Comparison of ENCODE assay signal across 20 mouse cellular contexts in the genomic region with DNA sequence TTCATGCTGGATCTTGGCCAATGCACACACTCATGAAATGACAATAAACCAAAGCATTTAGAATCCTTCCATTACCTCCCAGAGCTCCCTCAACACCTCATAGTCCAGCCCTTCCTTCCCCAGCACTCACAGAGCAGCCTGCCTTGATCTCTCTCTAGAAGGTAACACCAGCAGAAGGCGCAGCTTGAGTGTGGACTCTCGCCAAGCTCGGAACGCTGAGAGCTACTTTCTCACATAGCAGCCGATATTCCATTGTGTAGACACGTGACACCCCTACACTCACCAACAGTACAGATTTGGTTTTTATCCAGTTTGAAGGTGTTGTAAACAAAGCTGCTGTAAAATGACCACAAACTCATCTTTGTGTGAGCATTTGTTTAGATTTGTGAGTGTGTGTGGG.
DNase-seq lines count a peak whose midpoint lies in the region; ATAC-seq and TF ChIP-seq lines count a peak whose summit lies in the region.
"Had no signal": no experiment of that assay in that cellular context is flagged by ENCODE, and none has a peak within 500 bp of the region (broad histone marks: within the 10 kb centered on the region; RNA-seq: fewer than 3 reads in every experiment).

No protein-coding gene starts in this region.

- no peaks in the 10 kb centered on the region for H3K4me1 ChIP-seq in hindbrain, postnatal 0 days (ENCODE audit: insufficient read depth, low read length)
- H3K4me1 ChIP-seq in hindbrain, embryonic 12.5 days = 0 out of 2 replicates have a peak, but pooled peaks cover 4% of the 10 kb centered on the region
- H3K4me1 ChIP-seq in midbrain, postnatal 0 days (ENCODE audit: insufficient read depth, low read length) = no peaks in the 10 kb centered on the region
- H3K4me1 ChIP-seq in midbrain, embryonic 16.5 days (ENCODE audit: control insufficient read depth, insufficient read depth, low read length) = no peaks in the 10 kb centered on the region
- H3K4me1 ChIP-seq: heart, embryonic 10.5 days; intestine, embryonic 15.5 days had no signal

- H3K4me3 ChIP-seq in hindbrain, postnatal 0 days (ENCODE audit: low read length) = no peak overlapping the region
- no peak overlapping the region for H3K4me3 ChIP-seq in hindbrain, embryonic 12.5 days
- H3K4me3 ChIP-seq in midbrain, postnatal 0 days (ENCODE audit: low read depth, low read length) = no peak overlapping the region
- H3K4me3 ChIP-seq in midbrain, embryonic 16.5 days (ENCODE audit: low read depth, low read length) = no peak overlapping the region
- H3K4me3 ChIP-seq: heart, embryonic 10.5 days; hindbrain, embryonic 10.5 days; intestine, embryonic 15.5 days; midbrain, embryonic 10.5 days had no signal

- peak; percentile 21 to 62 for DNase-seq in cerebellum, postnatal 25 days
- no peak for DNase-seq in cerebellum, adult 8-10 months
- DNase-seq in hindbrain, postnatal 0 days (ENCODE audit: low spot score) = peak; percentile 65
- peak; percentile 65 for DNase-seq in midbrain, postnatal 0 days (ENCODE audit: low spot score)
- DNase-seq in spleen, adult 18-20 months = no peak
- DNase-seq: adrenal gland, postnatal 10 days; cerebellum, adult 11 months; kidney, postnatal 4 days; liver; retina, postnatal 1 day; thymus, postnatal 25 days had no signal

- H3K27ac ChIP-seq in hindbrain, postnatal 0 days = no peak overlapping the region
- H3K27ac ChIP-seq in hindbrain, embryonic 12.5 days = no peak overlapping the region
- H3K27ac ChIP-seq in midbrain, postnatal 0 days (ENCODE audit: low read depth, low read length) = no peak overlapping the region
- H3K27ac ChIP-seq in midbrain, embryonic 16.5 days (ENCODE audit: low read length) = no peak overlapping the region
- H3K27ac ChIP-seq: heart, embryonic 10.5 days; hindbrain, embryonic 10.5 days; intestine, embryonic 15.5 days; macrophage; midbrain, embryonic 10.5 days had no signal

- no peaks in the 10 kb centered on the region for H3K9me3 ChIP-seq in hindbrain, postnatal 0 days (ENCODE audit: low read length)
- no peaks in the 10 kb centered on the region for H3K9me3 ChIP-seq in hindbrain, embryonic 12.5 days (replicated peaks)
- H3K9me3 ChIP-seq in midbrain, postnatal 0 days (ENCODE audit: low read length) = no peaks in the 10 kb centered on the region
- H3K9me3 ChIP-seq in midbrain, embryonic 16.5 days (replicated peaks; ENCODE audit: control insufficient read depth, low read length, poor library complexity, severe bottlenecking) = no peaks in the 10 kb centered on the region
- H3K9me3 ChIP-seq: heart, embryonic 10.5 days; hindbrain, embryonic 10.5 days; intestine, embryonic 15.5 days; midbrain, embryonic 10.5 days had no signal

- H3K36me3 ChIP-seq in hindbrain, postnatal 0 days (ENCODE audit: insufficient read depth, low read length) = no peaks in the 10 kb centered on the region
- H3K36me3 ChIP-seq in hindbrain, embryonic 12.5 days = no peaks in the 10 kb centered on the region
- no peaks in the 10 kb centered on the region for H3K36me3 ChIP-seq in midbrain, postnatal 0 days (ENCODE audit: insufficient read depth, low read length)
- no peaks in the 10 kb centered on the region for H3K36me3 ChIP-seq in midbrain, embryonic 16.5 days (ENCODE audit: control insufficient read depth, insufficient read depth, low read length)
- H3K36me3 ChIP-seq: G1E; heart, embryonic 10.5 days; hindbrain, embryonic 10.5 days; intestine, embryonic 15.5 days; midbrain, embryonic 10.5 days had no signal

- H3K9ac ChIP-seq in hindbrain, postnatal 0 days (replicated peaks; ENCODE audit: low read length) = no peak overlapping the region
- H3K9ac ChIP-seq in hindbrain, embryonic 12.5 days = no peak overlapping the region
- H3K9ac ChIP-seq in midbrain, postnatal 0 days (replicated peaks; ENCODE audit: low read length, poor library complexity, severe bottlenecking) = no peak overlapping the region
- no peak overlapping the region for H3K9ac ChIP-seq in midbrain, embryonic 16.5 days (ENCODE audit: low read depth, low read length)
- H3K9ac ChIP-seq: intestine, embryonic 15.5 days had no signal

- WGBS in hindbrain, postnatal 0 days = 51% methylated on average over 6 of the region's 6 CpGs
- 84% methylated on average over 6 of the region's 6 CpGs for WGBS in hindbrain, embryonic 12.5 days
- WGBS in midbrain, postnatal 0 days = 71% methylated on average over 6 of the region's 6 CpGs
- 75% methylated on average over 6 of the region's 6 CpGs for WGBS in midbrain, embryonic 16.5 days

- no peak overlapping the region for H3K4me2 ChIP-seq in hindbrain, postnatal 0 days (ENCODE audit: low read depth, low read length)
- H3K4me2 ChIP-seq in hindbrain, embryonic 12.5 days (replicated peaks) = no peak overlapping the region
- no peak overlapping the region for H3K4me2 ChIP-seq in midbrain, postnatal 0 days (ENCODE audit: low read depth, low read length, poor library complexity, severe bottlenecking)
- H3K4me2 ChIP-seq in midbrain, embryonic 16.5 days (ENCODE audit: low read length) = no peak overlapping the region
- H3K4me2 ChIP-seq: intestine, embryonic 15.5 days had no signal

- ATAC-seq in hindbrain, postnatal 0 days = no peak
- ATAC-seq in hindbrain, embryonic 12.5 days (ENCODE audit: low FRiP score) = no peak
- no peak for ATAC-seq in midbrain, postnatal 0 days (ENCODE audit: low FRiP score)
- no peak for ATAC-seq in midbrain, embryonic 16.5 days
- ATAC-seq: activated CD4-positive, CD25-positive, alpha-beta regulatory T cell, adult 4 months; intestine, embryonic 15.5 days had no signal

- no peak for TF ChIP-seq CTCF in hindbrain, postnatal 0 days (IDR thresholded peaks at IDR 0.05; ENCODE audit: low read depth)
- TF ChIP-seq CTCF in midbrain, postnatal 0 days (IDR thresholded peaks at IDR 0.05) = no peak

- H3K27me3 ChIP-seq in hindbrain, postnatal 0 days (ENCODE audit: insufficient read depth, low read length) = 0 out of 2 replicates have a peak, but pooled peaks cover 5% of the 10 kb centered on the region
- H3K27me3 ChIP-seq in hindbrain, embryonic 12.5 days = no peaks in the 10 kb centered on the region
- H3K27me3 ChIP-seq in midbrain, postnatal 0 days (ENCODE audit: insufficient read depth, low read length) = 0 out of 2 replicates have a peak, but pooled peaks cover 3% of the 10 kb centered on the region
- no peaks in the 10 kb centered on the region for H3K27me3 ChIP-seq in midbrain, embryonic 16.5 days (ENCODE audit: control insufficient read depth, insufficient read depth, low read depth, low read length)
- H3K27me3 ChIP-seq: intestine, embryonic 15.5 days had no signal

Comparison
In these comparisons a context has a peak if more than half of its experiments do, and no peak if none do; other contexts are left out.
1. DNase-seq: peak in cerebellum, postnatal 25 days (2 of 2), hindbrain, postnatal 0 days (single experiment) and midbrain, postnatal 0 days (single experiment); none in cerebellum, adult 8-10 months (single experiment) and spleen, adult 18-20 months (0 of 2).